Mouse (Mus musculus) WW6 (cell line): ENCODE measurements around the gene Csrnp2.
"Not testable (repeated sequence)": the region's sequence is repeated elsewhere in the genome, so short reads cannot be mapped to it uniquely, and the experiment has no call there.

Source experiments
- DNase-seq: peaks from one replicate; pipeline ENCODE4 v3.0.0-alpha.2; 2013; ENCODE audit warnings: low read depth, low spot score

Csrnp2 gene

DNA sequence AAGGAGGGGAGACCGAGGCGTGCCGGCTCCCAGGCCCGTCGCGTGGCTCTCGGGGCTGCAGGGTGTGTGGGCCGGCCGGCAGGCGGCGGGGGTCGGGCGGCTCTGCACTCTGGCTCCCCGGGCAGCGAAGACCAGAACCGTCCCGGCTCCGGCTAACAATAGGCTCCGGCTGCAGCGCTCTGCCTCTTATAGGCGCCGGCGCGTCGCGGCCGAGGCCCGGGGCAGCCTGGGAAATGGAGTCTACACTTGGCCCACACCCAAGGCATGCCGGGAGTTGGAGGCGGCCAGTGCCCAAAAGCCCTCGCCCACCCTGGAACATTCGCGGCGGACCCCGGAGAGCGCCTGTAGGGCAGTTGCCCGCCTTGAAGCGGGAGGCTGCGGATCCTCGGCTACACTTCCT lies at the start of gene Csrnp2:
TSS of gene Csrnp2 (minus strand) at position 387 of the 400 bp plus-strand sequence.
- peak; percentile 88 for DNase-seq

- DNase-seq = not testable (repeated sequence)
Observed at GRCm38 (mm10) chr15:100543651-100544030, 48.4 kb upstream of the Csrnp2 start.

DNA sequence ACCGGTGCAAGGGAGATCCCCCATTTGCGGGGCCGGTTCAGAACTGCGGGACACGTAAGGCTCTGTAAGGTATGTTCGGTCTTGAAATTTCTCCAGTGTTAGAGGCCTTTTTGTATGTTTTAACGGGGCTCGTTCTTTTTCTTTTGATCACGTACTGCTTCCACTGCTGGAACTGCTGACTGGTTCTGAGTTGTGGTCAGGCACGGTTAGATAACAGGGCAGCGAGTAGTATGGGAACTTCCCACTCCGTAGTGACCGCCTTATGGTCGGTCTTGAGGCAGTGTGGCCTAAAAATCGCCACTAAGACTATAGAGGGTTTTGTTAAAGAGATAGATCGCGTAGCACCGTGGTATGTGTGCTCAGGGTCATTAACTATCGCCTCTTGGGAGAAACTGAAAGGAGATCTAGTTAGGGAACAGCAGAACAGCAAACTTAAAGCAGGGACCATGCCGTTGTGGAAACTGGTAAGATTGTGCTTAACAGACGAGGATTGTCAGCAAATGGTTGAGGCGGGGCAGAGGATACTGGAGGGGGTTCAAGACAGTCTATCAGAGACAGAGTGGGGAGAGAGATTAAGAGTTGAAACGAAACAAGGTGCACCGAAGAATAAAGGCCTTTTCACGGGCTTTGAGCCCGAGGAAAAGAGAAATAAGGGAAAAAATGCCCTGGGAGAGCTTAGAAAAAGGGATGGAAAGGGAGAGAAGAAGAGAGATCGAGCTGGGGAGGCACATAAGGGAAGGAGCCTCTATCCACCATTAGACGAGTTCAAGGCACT lies 47.8 kb upstream of the Csrnp2 start:
- DNase-seq = not testable (repeated sequence)

- no peak for DNase-seq
Observed at GRCm38 (mm10) chr15:100541426-100541825, 46.1 kb upstream of the Csrnp2 start.

GRCm38 (mm10) chr15:100541001-100541400 lies 45.7 kb upstream of the Csrnp2 start:
- not testable (repeated sequence) for DNase-seq

GRCm38 (mm10) chr15:100539411-100539810 lies 44.1 kb upstream of the Csrnp2 start:
- DNase-seq = no peak

GRCm38 (mm10) chr15:100537913-100538312 lies 42.6 kb upstream of the Csrnp2 start:
- no peak for DNase-seq

DNA sequence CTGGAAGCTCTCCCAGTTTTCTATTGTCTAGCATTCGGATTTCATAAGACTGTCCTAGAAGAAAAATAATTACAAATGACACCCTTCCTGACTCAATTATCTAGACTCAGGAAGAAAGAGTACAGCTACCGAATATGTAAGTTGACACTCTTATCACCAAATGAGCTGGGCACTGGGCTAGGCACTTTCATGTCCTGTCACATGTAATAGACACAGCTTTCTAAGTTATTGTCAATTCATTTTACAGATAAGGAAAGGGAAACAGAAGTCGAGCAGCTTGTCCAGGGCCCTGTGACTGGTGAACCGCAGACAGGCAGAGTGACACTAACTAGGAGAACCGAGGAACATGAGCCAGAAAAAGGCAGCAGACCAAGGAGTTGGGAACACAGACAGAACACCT lies 32.6 kb upstream of the Csrnp2 start:
- DNase-seq = no peak

- DNase-seq = no peak
Observed at GRCm38 (mm10) chr15:100525405-100525804, 30.1 kb upstream of the Csrnp2 start.

DNA sequence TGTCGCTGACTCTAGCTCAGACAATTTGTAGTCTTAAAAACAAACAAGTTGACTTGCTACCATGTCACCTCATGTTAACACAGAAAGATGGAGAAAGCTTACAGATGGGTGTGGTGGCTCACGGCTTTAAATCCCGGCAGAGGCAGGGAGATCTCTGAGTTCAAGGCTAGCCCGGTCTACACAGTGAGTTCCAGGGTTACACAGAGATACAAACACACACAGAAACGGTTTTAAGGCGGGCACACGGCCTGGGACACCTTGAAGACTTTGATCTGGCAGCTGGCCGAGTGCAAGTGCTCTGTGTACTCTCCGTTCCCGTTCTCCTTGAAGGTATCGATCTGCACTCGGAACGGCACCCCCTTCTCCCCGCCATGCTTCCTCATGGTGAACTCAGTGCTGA lies 25.0 kb upstream of the Csrnp2 start:
- no peak for DNase-seq

DNA sequence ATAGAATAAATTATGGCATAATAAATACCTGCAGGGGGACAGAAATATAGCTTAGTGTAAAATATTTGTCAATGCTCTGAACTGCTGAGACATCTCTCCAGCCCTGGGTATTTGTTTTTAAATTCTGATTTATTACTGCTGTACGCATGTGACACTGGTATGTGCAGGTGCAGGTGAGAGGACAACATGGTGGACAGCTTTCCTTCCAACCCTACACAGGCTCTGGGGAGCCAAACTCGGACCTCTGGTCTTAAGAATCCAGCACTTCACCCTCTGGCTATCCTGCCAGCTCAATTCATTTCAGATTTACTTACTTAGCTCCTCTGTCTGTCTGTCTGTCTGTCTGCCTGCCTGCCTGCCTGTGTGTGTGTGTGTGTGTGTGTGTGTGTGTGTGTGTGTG lies 19.8 kb upstream of the Csrnp2 start:
- no peak for DNase-seq

- no peak for DNase-seq
Observed at GRCm38 (mm10) chr15:100513387-100513786, 18.1 kb upstream of the Csrnp2 start.

- no peak for DNase-seq
Observed at GRCm38 (mm10) chr15:100510072-100510471, 14.8 kb upstream of the Csrnp2 start.

- DNase-seq = no peak
Observed at GRCm38 (mm10) chr15:100508454-100509167, 13.3 kb upstream of the Csrnp2 start.

GRCm38 (mm10) chr15:100499506-100499905 lies 4.2 kb upstream of the Csrnp2 start:
- not testable (repeated sequence) for DNase-seq

DNA sequence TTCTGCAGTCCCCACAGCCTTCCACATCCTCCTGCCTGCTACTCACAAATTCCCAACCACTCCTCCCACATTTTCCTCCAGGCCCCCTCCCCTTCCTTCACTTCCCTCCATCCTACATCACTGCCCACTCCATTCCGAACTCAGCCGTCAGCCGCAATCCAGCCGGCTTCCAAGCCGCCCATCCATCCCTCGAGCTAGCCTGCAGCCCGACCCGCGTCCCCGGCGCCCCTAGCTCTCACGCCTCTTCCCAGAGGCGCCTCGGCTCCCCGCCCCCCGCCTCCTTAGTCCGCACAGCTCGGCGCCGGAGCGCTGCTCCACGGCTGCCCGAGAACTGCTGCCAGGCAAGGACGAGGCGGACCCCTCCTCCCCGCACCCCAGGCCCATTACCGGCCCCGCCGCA lies 641 bp downstream of the Csrnp2 start:
- DNase-seq = peak; percentile 28

GRCm38 (mm10) chr15:100491966-100492365 lies 3.3 kb downstream of the Csrnp2 start:
- DNase-seq = no peak

- DNase-seq = no peak
Observed at GRCm38 (mm10) chr15:100489263-100489662, 6.0 kb downstream of the Csrnp2 start.

DNA sequence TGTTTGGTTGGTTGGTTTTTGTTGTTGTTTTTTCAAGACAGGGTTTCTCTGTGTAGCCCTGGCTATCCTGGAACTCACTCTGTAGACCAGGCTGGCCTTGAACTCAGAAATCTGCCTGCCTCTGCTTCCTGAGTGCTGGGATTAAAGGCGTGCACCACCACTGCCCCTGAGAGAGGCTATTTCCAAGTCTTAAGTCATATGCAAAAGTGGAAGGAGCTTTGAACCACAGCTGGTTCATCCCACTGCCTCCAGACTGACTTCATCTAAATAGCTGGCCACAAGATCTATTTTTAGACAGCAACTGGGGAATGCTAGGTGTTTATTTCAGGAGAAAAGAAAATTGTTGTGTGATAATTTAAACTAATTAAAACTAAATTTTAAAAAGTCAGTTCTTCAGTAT lies 7.0 kb downstream of the Csrnp2 start:
- not testable (repeated sequence) for DNase-seq

- no peak for DNase-seq
Observed at GRCm38 (mm10) chr15:100487050-100487449, 8.2 kb downstream of the Csrnp2 start.

DNA sequence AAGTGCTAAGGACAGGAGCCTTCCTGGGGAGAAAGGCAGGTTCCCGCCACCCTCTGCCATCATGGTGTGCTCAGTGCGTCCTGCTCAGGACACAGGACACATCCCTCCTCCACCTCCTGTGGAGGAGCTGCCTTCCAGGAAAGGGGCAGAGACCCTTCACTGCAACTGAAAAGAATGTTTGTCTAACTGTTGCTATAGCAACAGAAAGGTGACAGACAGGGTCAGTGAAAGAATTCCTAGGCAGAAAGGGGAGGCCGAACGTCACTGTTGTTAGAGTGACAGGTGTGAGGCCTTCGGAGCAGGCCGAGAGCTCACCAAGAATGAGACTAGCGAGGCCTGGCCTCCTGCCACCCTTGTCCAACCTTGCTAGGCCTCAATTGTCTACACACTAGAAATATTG lies 8.8 kb downstream of the Csrnp2 start:
- no peak for DNase-seq

- no peak for DNase-seq
Observed at GRCm38 (mm10) chr15:100485576-100485975, 9.7 kb downstream of the Csrnp2 start.

DNA sequence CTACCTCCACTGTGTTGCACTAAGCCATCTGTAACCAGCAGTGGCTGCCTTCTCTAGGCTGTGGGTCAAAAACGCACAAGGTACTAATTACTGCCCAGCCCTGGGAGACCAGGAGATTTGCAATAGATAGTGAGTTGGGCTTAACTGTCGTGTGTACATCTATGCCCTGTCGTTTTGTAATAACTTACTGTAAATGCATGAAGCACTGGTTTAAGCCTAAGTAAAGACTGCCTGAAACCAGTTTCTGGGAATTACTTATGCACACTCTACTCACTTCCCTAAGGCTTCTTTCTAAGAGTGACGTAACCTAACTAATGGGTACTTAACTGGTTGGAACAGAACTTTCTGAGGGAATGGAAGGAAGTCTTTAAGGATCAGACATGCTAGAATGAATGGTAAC lies 16.4 kb downstream of the Csrnp2 start:
- no peak for DNase-seq
